Mouse (Mus musculus) heart, adult 10 weeks (tissue): ENCODE results near the gene Rgs9. TPM values are rescaled to one million over a fixed set of nuclear protein-coding genes. Genes with fewer than 3 reads are reported as not detected.

Experiments
- polyA plus RNA-seq: library from polyadenylated mRNA; stranded (reverse); fragments of 350-450 nt; fragmentation: Illumina TruSeq; extraction: RNeasy Lipid Tissue Mini Kit (QIAGEN cat#74804); gene quantifications from one replicate; pipeline ENCODE4 v1.2.3, GENCODE M21; 2014; ENCODE audit warnings: low read depth, low replicate concordance

Rgs9 gene
- polyA plus RNA-seq: not detected

DNA sequence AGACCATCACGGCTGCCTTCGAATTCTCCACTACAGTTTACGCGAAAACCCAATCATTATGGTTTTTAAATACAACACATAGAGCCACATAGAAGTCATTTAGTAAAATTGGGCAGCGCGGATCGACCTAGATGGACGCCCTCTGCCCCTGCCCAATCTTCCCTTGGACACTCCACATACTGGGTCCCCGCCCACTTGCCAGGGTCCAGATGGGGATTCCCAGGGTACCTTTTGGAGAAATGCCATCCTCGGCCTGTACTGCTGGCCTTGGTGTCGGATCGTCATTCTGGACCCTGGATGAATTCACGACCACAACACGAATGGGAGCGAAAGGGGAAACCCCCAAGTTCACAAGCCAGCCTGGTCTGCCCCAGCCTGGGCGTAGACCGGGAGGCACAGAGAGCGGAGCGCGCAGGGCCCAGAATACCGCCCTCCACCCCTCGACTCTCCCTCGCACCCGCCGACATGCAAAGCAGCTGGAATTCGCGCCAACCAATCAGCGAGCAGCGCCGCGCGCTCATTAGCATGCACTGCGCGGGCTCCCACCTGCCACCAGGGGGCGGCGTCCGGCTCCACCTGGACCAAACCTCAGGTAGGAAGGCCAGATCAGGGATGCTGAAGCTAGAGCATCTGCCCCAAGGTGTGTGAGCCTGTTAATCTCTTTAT, at the start of gene Rgs9:
Gene Rgs9, minus strand, starts transcription at position 420 of the 666 bp plus-strand sequence.

Other genes starting within 250 kb of the Rgs9 start
- gene E030025P04Rik, start 153.8 kb downstream of the Rgs9 start, polyA plus RNA-seq: not detected
- gene Gna13, start 64.7 kb upstream of the Rgs9 start, polyA plus RNA-seq: 17.8 TPM
- gene 9930022D16Rik, start 115.8 kb upstream of the Rgs9 start, polyA plus RNA-seq: not detected
- gene Amz2, start 127.8 kb upstream of the Rgs9 start, polyA plus RNA-seq: 67.6 TPM
- 1.1 TPM for gene Arsg, start 175.2 kb upstream of the Rgs9 start, polyA plus RNA-seq
- 5.7 TPM for gene Slc16a6, start 175.5 kb upstream of the Rgs9 start, polyA plus RNA-seq